Mouse (Mus musculus): ENCODE results near the gene Polr2a. TPM values are rescaled to one million over a fixed set of nuclear protein-coding genes. Genes with fewer than 3 reads are reported as not detected.

Gene Polr2a
- polyA plus RNA-seq (2016; fragmentation: Nextera tagmentation; extraction: Ambion mirVana) = 32.9 and 34.5 TPM in 2 replicates

GRCm38 (mm10) chr11:69758478-69758970, at the start of gene Polr2a:
Gene Polr2a (minus strand): TSS chr11:69758637.
- Histone ChIP-seq H3K4me1 (peaks cover 59% of the 10 kb centered on the region), H3K27me3 (ENCODE audit: poor library complexity, severe bottlenecking) (no peaks in the 10 kb centered on the region), H3K27ac (peak within 1 kb of the TSS; percentile 97), H3K36me3 (replicated peaks) (peaks cover 13% of the 10 kb centered on the region), H3K4me3 (peak within 1 kb of the TSS; percentile 66), H3K9me3 (no peaks in the 10 kb centered on the region)
- DNase-seq (ENCODE audit: extremely low spot score, low spot score) = peak; percentile 98
- WGBS = under 1% methylated on average over 36 of the region's 36 CpGs

- Histone ChIP-seq H3K36me3 (replicated peaks) (no peaks in the 10 kb centered on the region), H3K9me3 (peaks cover 5% of the 10 kb centered on the region; the same call in 1 of the 2 replicates), H3K27ac (no peak overlapping the region), H3K4me3 (no peak overlapping the region), H3K27me3 (ENCODE audit: poor library complexity, severe bottlenecking) (peaks cover 55% of the 10 kb centered on the region), H3K4me1 (peaks cover 30% of the 10 kb centered on the region)
- no peak for DNase-seq (ENCODE audit: extremely low spot score, low spot score)
- WGBS = 85% methylated on average over 2 of the region's 2 CpGs
These were observed 49.2 kb upstream of the Polr2a start for GRCm38 (mm10) chr11:69807641-69808040.

- Histone ChIP-seq H3K4me1 (peaks cover 43% of the 10 kb centered on the region), H3K27ac (no peak overlapping the region), H3K36me3 (replicated peaks) (no peaks in the 10 kb centered on the region), H3K4me3 (no peak overlapping the region), H3K27me3 (ENCODE audit: poor library complexity, severe bottlenecking) (peaks cover 67% of the 10 kb centered on the region), H3K9me3 (peaks cover 5% of the 10 kb centered on the region; the same call in 1 of the 2 replicates)
- 78% methylated on average over 4 of the region's 4 CpGs for WGBS
- no peak for DNase-seq (ENCODE audit: extremely low spot score, low spot score)
These were observed 47.9 kb upstream of the Polr2a start for GRCm38 (mm10) chr11:69806378-69806777.

GRCm38 (mm10) chr11:69804972-69805909, 46.8 kb upstream of the Polr2a start, which contains the start of gene Tmem102:
Gene Tmem102 (minus strand): TSS chr11:69805624.
- peak within 1 kb of the TSS; percentile 58 for H3K4me3 ChIP-seq
- peak within 1 kb of the TSS; percentile 20; the same call in 1 of the 2 replicates for H3K27ac ChIP-seq
- H3K4me1 ChIP-seq = peaks cover 54% of the 10 kb centered on the region

GRCm38 (mm10) chr11:69804652-69804940, 46.2 kb upstream of the Polr2a start:
- H3K4me3 ChIP-seq = peak overlapping the region; percentile 58; the same call in 1 of the 2 replicates
- H3K4me1 ChIP-seq = peaks cover 60% of the 10 kb centered on the region
- 0 out of 2 replicates have a peak overlapping the region, but pooled peaks have one; percentile 20 for H3K27ac ChIP-seq
- 4% methylated on average over 12 of the region's 12 CpGs for WGBS
- no peak for DNase-seq (ENCODE audit: extremely low spot score, low spot score)
- H3K27me3 ChIP-seq (ENCODE audit: poor library complexity, severe bottlenecking) = peaks cover 85% of the 10 kb centered on the region
- peaks cover 5% of the 10 kb centered on the region; the same call in 1 of the 2 replicates for H3K9me3 ChIP-seq
- no peaks in the 10 kb centered on the region for H3K36me3 ChIP-seq (replicated peaks)

More at GRCm38 (mm10) chr11:69804972-69805909, 46.8 kb upstream of the Polr2a start, which contains the start of gene Tmem102:
- 5% methylated on average over 29 of the region's 29 CpGs for WGBS
- no peak for DNase-seq (ENCODE audit: extremely low spot score, low spot score)
- Histone ChIP-seq H3K9me3 (peaks cover 5% of the 10 kb centered on the region; the same call in 1 of the 2 replicates), H3K27me3 (ENCODE audit: poor library complexity, severe bottlenecking) (peaks cover 79% of the 10 kb centered on the region), H3K36me3 (replicated peaks) (no peaks in the 10 kb centered on the region)

- H3K9me3 ChIP-seq = peaks cover 5% of the 10 kb centered on the region; the same call in 1 of the 2 replicates
These were observed 45.6 kb upstream of the Polr2a start for GRCm38 (mm10) chr11:69803786-69804651.

GRCm38 (mm10) chr11:69803328-69803727, 44.9 kb upstream of the Polr2a start:
- peaks cover 5% of the 10 kb centered on the region; the same call in 1 of the 2 replicates for H3K9me3 ChIP-seq
- no peak for DNase-seq (ENCODE audit: extremely low spot score, low spot score)
- H3K4me1 ChIP-seq = peaks cover 69% of the 10 kb centered on the region
- peaks cover 98% of the 10 kb centered on the region for H3K27me3 ChIP-seq (ENCODE audit: poor library complexity, severe bottlenecking)
- peak overlapping the region; percentile 72 for H3K27ac ChIP-seq
- no peaks in the 10 kb centered on the region for H3K36me3 ChIP-seq (replicated peaks)
- H3K4me3 ChIP-seq = peak overlapping the region; percentile 58
- under 1% methylated on average over 12 of the region's 12 CpGs for WGBS

More at GRCm38 (mm10) chr11:69803786-69804651, 45.6 kb upstream of the Polr2a start:
- peaks cover 91% of the 10 kb centered on the region for H3K27me3 ChIP-seq (ENCODE audit: poor library complexity, severe bottlenecking)
- no peaks in the 10 kb centered on the region for H3K36me3 ChIP-seq (replicated peaks)
- DNase-seq (ENCODE audit: extremely low spot score, low spot score) = peak; percentile 66
- peaks cover 66% of the 10 kb centered on the region for H3K4me1 ChIP-seq
- H3K27ac ChIP-seq = peak overlapping the region; percentile 72
- WGBS = 1% methylated on average over 60 of the region's 60 CpGs
- peak overlapping the region; percentile 58 for H3K4me3 ChIP-seq

GRCm38 (mm10) chr11:69802648-69803105, 44.2 kb upstream of the Polr2a start:
- Histone ChIP-seq H3K4me1 (peaks cover 69% of the 10 kb centered on the region), H3K27ac (peak overlapping the region; percentile 73)

GRCm38 (mm10) chr11:69801379-69801977, 43.0 kb upstream of the Polr2a start, which contains the start of gene Fgf11:
Gene Fgf11 (minus strand): TSS chr11:69801857.
- DNase-seq (ENCODE audit: extremely low spot score, low spot score) = no peak
- Histone ChIP-seq H3K4me1 (peaks cover 69% of the 10 kb centered on the region), H3K9me3 (peaks cover 3% of the 10 kb centered on the region; the same call in 1 of the 2 replicates), H3K27me3 (ENCODE audit: poor library complexity, severe bottlenecking) (peaks cover 100% of the 10 kb centered on the region), H3K27ac (peak within 1 kb of the TSS; percentile 95), H3K36me3 (replicated peaks) (no peaks in the 10 kb centered on the region), H3K4me3 (peak within 1 kb of the TSS; percentile 58)
- 1% methylated on average over 33 of the region's 33 CpGs for WGBS

More at GRCm38 (mm10) chr11:69802648-69803105, 44.2 kb upstream of the Polr2a start:
- WGBS = under 1% methylated on average over 33 of the region's 33 CpGs
- Histone ChIP-seq H3K27me3 (ENCODE audit: poor library complexity, severe bottlenecking) (peaks cover 99% of the 10 kb centered on the region), H3K4me3 (peak overlapping the region; percentile 58), H3K36me3 (replicated peaks) (no peaks in the 10 kb centered on the region), H3K9me3 (peaks cover 5% of the 10 kb centered on the region; the same call in 1 of the 2 replicates)
- peak; percentile 83 for DNase-seq (ENCODE audit: extremely low spot score, low spot score)

GRCm38 (mm10) chr11:69800392-69801197, 42.2 kb upstream of the Polr2a start:
- H3K27me3 ChIP-seq (ENCODE audit: poor library complexity, severe bottlenecking) = peaks cover 100% of the 10 kb centered on the region
- peak overlapping the region; percentile 58 for H3K4me3 ChIP-seq
- peak; percentile 84 for DNase-seq (ENCODE audit: extremely low spot score, low spot score)
- under 1% methylated on average over 36 of the region's 36 CpGs for WGBS
- no peaks in the 10 kb centered on the region for H3K36me3 ChIP-seq (replicated peaks)
- no peaks in the 10 kb centered on the region for H3K9me3 ChIP-seq
- H3K27ac ChIP-seq = peak overlapping the region; percentile 95
- peaks cover 75% of the 10 kb centered on the region for H3K4me1 ChIP-seq

- Histone ChIP-seq H3K4me1 (peaks cover 75% of the 10 kb centered on the region), H3K9me3 (no peaks in the 10 kb centered on the region), H3K27ac (peak overlapping the region; percentile 95), H3K36me3 (replicated peaks) (no peaks in the 10 kb centered on the region), H3K27me3 (ENCODE audit: poor library complexity, severe bottlenecking) (peaks cover 97% of the 10 kb centered on the region), H3K4me3 (peak overlapping the region; percentile 58)
- 0% methylated on average over 11 of the region's 11 CpGs for WGBS
- DNase-seq (ENCODE audit: extremely low spot score, low spot score) = no peak
These were observed 41.6 kb upstream of the Polr2a start for GRCm38 (mm10) chr11:69800138-69800391.

Measured in forebrain, embryonic 10.5 days (tissue).